Mouse (Mus musculus): Measurements from ENCODE around the gene Csrp2. TPM values are rescaled to one million over a fixed set of nuclear protein-coding genes. Genes with fewer than 3 reads are reported as not detected.

Gene Csrp2
- polyA plus RNA-seq, 1 experiment: 0.19 TPM

DNA sequence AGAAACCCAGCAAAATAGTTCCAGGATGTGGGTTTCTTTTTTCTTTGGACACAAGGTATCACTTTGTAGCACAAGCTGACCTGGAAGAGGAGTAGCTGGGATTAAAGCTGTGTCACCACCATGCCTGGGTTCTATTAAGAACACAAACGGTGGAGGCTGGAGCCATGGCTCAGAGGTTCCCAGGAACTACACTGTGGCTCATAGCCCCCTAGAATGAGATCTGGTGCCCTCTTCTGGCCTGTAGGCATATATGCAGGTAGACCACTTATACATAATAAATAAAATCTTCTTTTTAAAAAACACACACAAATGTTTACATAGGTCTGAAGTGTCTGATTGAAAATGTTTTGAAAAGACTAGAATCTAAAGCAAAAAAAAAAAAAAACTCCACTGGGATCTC, 56.5 kb downstream of the Csrp2 start:
- no peak overlapping the region for H3K4me3 ChIP-seq (replicated peaks)
- H3K27me3 ChIP-seq (ENCODE audit: control insufficient read depth): no peaks in the 10 kb centered on the region
- H3K9me3 ChIP-seq (ENCODE audit: control insufficient read depth, low read length): no peaks in the 10 kb centered on the region
- peaks cover 35% of the 10 kb centered on the region for H3K36me3 ChIP-seq (ENCODE audit: control insufficient read depth)
- TF ChIP-seq GATA1 (IDR thresholded peaks at IDR 0.05; ENCODE audit: low read length): no peak
- TF ChIP-seq TAL1 (IDR thresholded peaks at IDR 0.05; ENCODE audit: low read length): no peak
- peaks cover 9% of the 10 kb centered on the region for H3K4me1 ChIP-seq (ENCODE audit: control insufficient read depth)

DNA sequence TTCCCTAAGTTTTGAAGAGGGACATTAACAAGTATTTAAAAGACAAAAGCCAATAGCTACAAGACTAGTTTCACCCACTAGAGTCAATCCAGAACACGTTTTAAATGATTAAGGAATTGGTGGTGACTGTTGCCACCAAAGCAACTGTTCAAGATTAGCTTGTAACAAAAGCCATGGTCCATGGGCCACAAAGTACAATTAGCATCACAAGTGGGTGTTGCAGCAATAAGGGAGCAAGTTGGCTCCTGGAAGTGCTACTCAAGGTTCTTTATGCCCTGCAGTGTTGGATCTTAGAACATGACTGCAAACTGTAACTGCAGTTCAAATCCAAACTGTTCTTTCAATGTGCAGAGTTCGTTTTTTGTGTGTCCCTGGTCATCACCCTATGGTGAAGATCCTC, 57.8 kb downstream of the Csrp2 start:
- TF ChIP-seq TAL1 (IDR thresholded peaks at IDR 0.05; ENCODE audit: low read length) (no peak), GATA1 (IDR thresholded peaks at IDR 0.05; ENCODE audit: low read length) (no peak)
- H3K36me3 ChIP-seq (ENCODE audit: control insufficient read depth): peaks cover 31% of the 10 kb centered on the region
- H3K4me3 ChIP-seq (replicated peaks): no peak overlapping the region
- peaks cover 10% of the 10 kb centered on the region for H3K4me1 ChIP-seq (ENCODE audit: control insufficient read depth)
- H3K27me3 ChIP-seq (ENCODE audit: control insufficient read depth): no peaks in the 10 kb centered on the region
- H3K9me3 ChIP-seq (ENCODE audit: control insufficient read depth, low read length): no peaks in the 10 kb centered on the region

DNA sequence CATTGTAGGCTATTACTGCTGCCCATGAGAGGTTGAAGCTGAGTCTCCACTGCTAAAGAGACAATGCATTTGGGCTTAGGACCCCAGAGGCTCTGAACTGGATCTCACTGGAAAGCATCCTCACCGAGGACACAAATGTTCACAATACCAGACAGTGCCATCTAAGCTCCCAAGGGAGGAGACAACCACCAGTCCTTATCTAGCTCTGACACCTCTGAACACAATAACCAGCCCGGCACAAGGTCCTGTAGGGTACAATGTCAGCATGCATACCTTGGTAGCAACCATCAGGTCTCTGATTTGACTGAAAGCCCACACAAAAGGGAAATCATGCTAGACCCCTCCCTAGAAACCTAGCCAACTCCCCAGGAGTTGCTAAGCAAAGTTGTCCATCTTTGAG, 59.8 kb downstream of the Csrp2 start:
- TF ChIP-seq GATA1 (IDR thresholded peaks at IDR 0.05; ENCODE audit: low read length) (no peak), TAL1 (IDR thresholded peaks at IDR 0.05; ENCODE audit: low read length) (no peak)
- H3K4me3 ChIP-seq (replicated peaks): no peak overlapping the region
- H3K36me3 ChIP-seq (ENCODE audit: control insufficient read depth): peaks cover 21% of the 10 kb centered on the region
- peaks cover 10% of the 10 kb centered on the region for H3K4me1 ChIP-seq (ENCODE audit: control insufficient read depth)
- no peaks in the 10 kb centered on the region for H3K27me3 ChIP-seq (ENCODE audit: control insufficient read depth)
- H3K9me3 ChIP-seq (ENCODE audit: control insufficient read depth, low read length): no peaks in the 10 kb centered on the region

DNA sequence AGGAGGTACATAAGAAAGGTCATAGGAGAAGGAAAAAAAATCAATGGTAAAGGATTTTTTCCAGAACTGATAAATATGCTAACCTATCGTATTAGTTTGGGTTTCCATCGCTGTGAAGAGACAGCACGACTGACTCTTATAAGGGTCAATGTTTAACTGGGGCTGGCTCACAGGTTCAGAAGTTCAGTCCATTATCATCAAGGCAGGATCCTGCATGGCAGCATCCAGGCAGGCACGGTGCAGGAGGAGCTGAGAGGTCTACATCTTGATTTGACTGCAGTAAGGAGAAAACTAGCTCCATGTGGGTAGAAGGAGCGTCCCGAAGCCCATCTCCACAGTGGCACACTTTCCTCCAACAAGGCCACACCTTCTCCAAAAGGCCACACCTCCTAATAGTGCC, 60.9 kb downstream of the Csrp2 start:
- Histone ChIP-seq H3K4me1 (ENCODE audit: control insufficient read depth) (peaks cover 10% of the 10 kb centered on the region), H3K9me3 (ENCODE audit: control insufficient read depth, low read length) (no peaks in the 10 kb centered on the region), H3K4me3 (replicated peaks) (no peak overlapping the region), H3K36me3 (ENCODE audit: control insufficient read depth) (peaks cover 17% of the 10 kb centered on the region), H3K27me3 (ENCODE audit: control insufficient read depth) (no peaks in the 10 kb centered on the region)
- TF ChIP-seq GATA1 (IDR thresholded peaks at IDR 0.05; ENCODE audit: low read length): no peak
- no peak for TF ChIP-seq TAL1 (IDR thresholded peaks at IDR 0.05; ENCODE audit: low read length)

DNA sequence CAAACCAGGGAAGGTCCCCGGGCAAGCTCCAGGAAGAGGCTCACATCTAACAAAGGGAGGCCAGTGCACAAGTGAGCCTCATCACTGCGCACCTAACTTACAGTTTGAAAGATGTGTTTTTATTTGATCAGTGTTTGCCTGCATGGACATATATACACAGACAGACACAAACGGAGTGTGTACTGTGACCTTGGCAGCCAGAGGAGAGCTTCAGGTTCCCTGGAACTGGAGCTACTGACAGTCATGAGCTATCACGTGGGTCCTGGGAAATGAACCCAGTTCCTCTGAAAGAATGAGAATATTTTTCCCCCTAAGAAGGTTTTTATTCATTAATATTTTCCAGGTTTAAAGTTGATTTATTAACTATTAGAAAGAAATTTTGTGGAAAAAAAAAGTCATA, 63.2 kb downstream of the Csrp2 start:
- Histone ChIP-seq H3K27me3 (ENCODE audit: control insufficient read depth) (no peaks in the 10 kb centered on the region), H3K4me1 (ENCODE audit: control insufficient read depth) (peaks cover 10% of the 10 kb centered on the region)
- TF ChIP-seq TAL1 (IDR thresholded peaks at IDR 0.05; ENCODE audit: low read length): no peak
- no peak for TF ChIP-seq GATA1 (IDR thresholded peaks at IDR 0.05; ENCODE audit: low read length)

DNA sequence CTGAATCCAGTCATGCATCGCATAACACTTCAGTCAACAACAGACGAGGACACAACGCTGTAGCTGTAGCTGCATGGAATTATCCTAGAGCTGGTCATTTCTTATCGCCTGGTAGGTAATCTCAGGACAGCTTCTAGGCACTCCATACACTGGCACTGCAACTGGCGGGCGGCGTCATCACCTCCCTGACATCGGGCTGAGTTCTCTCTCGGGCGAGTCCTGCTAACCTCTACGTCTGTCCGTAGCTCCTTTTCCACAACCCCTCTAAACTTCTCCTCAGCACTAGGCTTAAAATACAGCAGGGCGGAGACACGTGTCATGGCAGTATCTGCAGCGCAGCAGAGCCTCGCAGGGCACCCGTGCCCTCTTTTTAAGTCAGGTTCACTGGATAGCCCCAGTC, 67.1 kb downstream of the Csrp2 start:
- Histone ChIP-seq H3K4me3 (replicated peaks) (no peak overlapping the region), H3K36me3 (ENCODE audit: control insufficient read depth) (no peaks in the 10 kb centered on the region), H3K9me3 (ENCODE audit: control insufficient read depth, low read length) (no peaks in the 10 kb centered on the region), H3K4me1 (ENCODE audit: control insufficient read depth) (peaks cover 13% of the 10 kb centered on the region), H3K27me3 (ENCODE audit: control insufficient read depth) (no peaks in the 10 kb centered on the region)
- TF ChIP-seq GATA1 (IDR thresholded peaks at IDR 0.05; ENCODE audit: low read length): no peak
- TF ChIP-seq TAL1 (IDR thresholded peaks at IDR 0.05; ENCODE audit: low read length): no peak

More for the DNA sequence above, 63.2 kb downstream of the Csrp2 start:
- no peak overlapping the region for H3K4me3 ChIP-seq (replicated peaks)
- no peaks in the 10 kb centered on the region for H3K9me3 ChIP-seq (ENCODE audit: control insufficient read depth, low read length)
- H3K36me3 ChIP-seq (ENCODE audit: control insufficient read depth): peaks cover 13% of the 10 kb centered on the region

Other genes starting within 250 kb of the Csrp2 start
- gene E2f7, start 174.3 kb upstream of the Csrp2 start, polyA plus RNA-seq (2012): 2.1 and 2.7 TPM in 2 replicates
- gene Zdhhc17, start 90.4 kb downstream of the Csrp2 start, polyA plus RNA-seq (2012): 0.05 TPM in 1 of 2 replicates, not detected in the other
- gene Osbpl8, start 245.0 kb downstream of the Csrp2 start, polyA plus RNA-seq (2012): 0.51 and 0.56 TPM in 2 replicates

Data from erythroblast, embryonic 14.5 days (primary cell).